Mouse (Mus musculus): ENCODE measurements at regions not wholly inside any gene's neighbourhood (a gene's known extent, or its start where the extent isn't known, plus 50 kb on each side); places are given as distances from the start of the nearest gene placed in this dataset.
A peak's percentile ranks its signal among the peaks of the same experiment; 100 is the strongest.

DNA sequence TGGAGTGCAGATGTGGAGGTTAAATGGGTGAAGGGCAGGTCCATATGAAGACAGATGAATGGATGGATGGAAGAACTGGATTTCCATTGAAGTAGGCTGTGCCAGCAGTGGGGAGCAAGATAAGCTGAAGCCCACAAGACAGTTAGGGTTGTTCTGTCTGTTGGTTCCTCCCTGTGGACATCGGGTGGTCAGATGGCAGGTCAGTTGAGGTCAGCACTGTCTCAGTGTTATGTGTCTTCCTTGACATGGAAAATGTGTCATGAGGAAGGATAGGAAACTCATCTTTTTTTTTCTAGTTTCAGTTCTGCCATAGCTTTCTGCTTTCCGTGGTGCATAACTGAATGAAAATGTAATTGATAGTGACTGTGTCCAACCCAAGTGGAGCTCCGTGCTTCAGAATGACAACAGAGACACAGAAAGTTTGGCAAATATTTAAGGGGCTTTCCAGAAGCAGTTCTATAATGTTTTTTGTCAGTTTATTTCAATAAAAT is 297.2 kb downstream of the Ankrd50 start:
- Histone ChIP-seq H3K9me3 (replicated peaks; ENCODE audit: control insufficient read depth, low read length) (no peaks in the 10 kb centered on the region), H3K4me2 (ENCODE audit: low read depth, low read length) (no peak overlapping the region), H3K27ac (ENCODE audit: low read length) (no peak overlapping the region), H3K36me3 (ENCODE audit: control insufficient read depth, insufficient read depth) (no peaks in the 10 kb centered on the region), H3K27me3 (ENCODE audit: control insufficient read depth, insufficient read depth, low read length) (no peaks in the 10 kb centered on the region), H3K4me3 (ENCODE audit: low read length) (no peak overlapping the region), H3K4me1 (ENCODE audit: control insufficient read depth, insufficient read depth, low read length) (no peaks in the 10 kb centered on the region), H3K9ac (ENCODE audit: low read length) (no peak overlapping the region)
- 81% methylated on average over 3 of the region's 3 CpGs for WGBS
- ATAC-seq (replicated peaks; ENCODE audit: extremely low read depth, insufficient read depth, low FRiP score), result no peak

DNA sequence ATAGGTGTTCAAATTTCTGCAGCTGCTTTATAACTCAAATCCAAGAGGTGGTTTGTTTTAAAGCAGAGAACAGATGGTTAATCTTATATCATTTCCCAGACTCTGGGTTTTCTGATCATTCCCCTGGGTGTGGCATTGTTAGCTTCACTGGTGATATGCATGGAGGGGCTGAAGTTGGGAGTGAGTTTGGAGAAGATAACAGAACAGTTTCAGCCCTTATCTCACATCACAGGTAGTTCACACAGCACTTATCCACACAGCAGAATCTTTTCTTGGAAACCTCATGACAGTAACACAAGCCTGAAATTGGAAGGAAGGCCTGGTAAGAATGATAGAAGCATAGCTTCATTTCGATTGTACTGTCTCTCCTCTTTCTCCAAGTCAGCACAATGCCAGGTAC is 298.1 kb downstream of the Ankrd50 start:
- H3K4me1 ChIP-seq (ENCODE audit: control insufficient read depth, insufficient read depth, low read length), result no peaks in the 10 kb centered on the region
- H3K9ac ChIP-seq (ENCODE audit: low read length), result no peak overlapping the region
- no peaks in the 10 kb centered on the region for H3K36me3 ChIP-seq (ENCODE audit: control insufficient read depth, insufficient read depth)
- H3K27ac ChIP-seq (ENCODE audit: low read length), result no peak overlapping the region
- H3K9me3 ChIP-seq (replicated peaks; ENCODE audit: control insufficient read depth, low read length), result no peaks in the 10 kb centered on the region
- no peak for ATAC-seq (replicated peaks; ENCODE audit: extremely low read depth, insufficient read depth, low FRiP score)
- 76% methylated on average over 1 of the region's 1 CpGs for whole genome bisulfite sequencing
- H3K4me3 ChIP-seq (ENCODE audit: low read length), result no peak overlapping the region
- H3K4me2 ChIP-seq (ENCODE audit: low read depth, low read length), result no peak overlapping the region
- H3K27me3 ChIP-seq (ENCODE audit: control insufficient read depth, insufficient read depth, low read length), result no peaks in the 10 kb centered on the region

- H3K9me3 ChIP-seq (replicated peaks; ENCODE audit: control insufficient read depth, low read length), result no peaks in the 10 kb centered on the region
- no peaks in the 10 kb centered on the region for H3K36me3 ChIP-seq (ENCODE audit: control insufficient read depth, insufficient read depth)
- no peaks in the 10 kb centered on the region for H3K4me1 ChIP-seq (ENCODE audit: control insufficient read depth, insufficient read depth, low read length)
- H3K27ac ChIP-seq (ENCODE audit: low read length), result no peak overlapping the region
- no peak for ATAC-seq (replicated peaks; ENCODE audit: extremely low read depth, insufficient read depth, low FRiP score)
- no peak overlapping the region for H3K9ac ChIP-seq (ENCODE audit: low read length)
- no peak overlapping the region for H3K4me3 ChIP-seq (ENCODE audit: low read length)
- no peaks in the 10 kb centered on the region for H3K27me3 ChIP-seq (ENCODE audit: control insufficient read depth, insufficient read depth, low read length)
- no peak overlapping the region for H3K4me2 ChIP-seq (ENCODE audit: low read depth, low read length)
These were observed 306.3 kb downstream of the Ankrd50 start for GRCm38 (mm10) chr3:38178295-38178694.

DNA sequence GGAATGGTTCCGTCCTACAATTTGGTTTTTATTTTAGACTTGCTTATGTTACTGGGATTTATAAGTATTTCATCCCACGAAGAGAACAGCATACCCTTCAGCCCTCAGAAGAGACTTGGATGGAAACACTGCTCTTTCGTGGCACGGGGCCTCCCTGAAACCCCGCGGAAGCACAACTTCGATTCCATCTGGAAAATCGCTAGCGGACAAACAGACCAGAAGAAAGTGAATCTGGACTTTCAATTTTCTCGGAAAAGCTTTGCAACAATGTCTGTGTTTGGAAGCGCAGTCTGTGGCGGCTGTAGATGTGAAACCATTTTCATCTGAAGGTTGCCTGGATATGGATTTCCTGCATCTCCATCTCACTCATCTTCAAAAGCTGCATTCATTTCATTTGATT is 308.7 kb downstream of the Ankrd50 start:
- 82% methylated on average over 12 of the region's 12 CpGs for WGBS
- no peak for ATAC-seq (replicated peaks; ENCODE audit: extremely low read depth, insufficient read depth, low FRiP score)
- H3K36me3 ChIP-seq (ENCODE audit: control insufficient read depth, insufficient read depth), result no peaks in the 10 kb centered on the region

GRCm38 (mm10) chr3:38174735-38175280 is 309.8 kb downstream of the Ankrd50 start:
- H3K4me1 ChIP-seq (ENCODE audit: control insufficient read depth, insufficient read depth, low read length), result no peaks in the 10 kb centered on the region
- H3K27ac ChIP-seq (ENCODE audit: low read length), result no peak overlapping the region
- H3K4me2 ChIP-seq (ENCODE audit: low read depth, low read length), result no peak overlapping the region
- H3K36me3 ChIP-seq (ENCODE audit: control insufficient read depth, insufficient read depth), result no peaks in the 10 kb centered on the region
- H3K9ac ChIP-seq (ENCODE audit: low read length), result no peak overlapping the region
- H3K27me3 ChIP-seq (ENCODE audit: control insufficient read depth, insufficient read depth, low read length), result no peaks in the 10 kb centered on the region
- no peak; the same call in 1 of the 2 replicates for ATAC-seq (replicated peaks; ENCODE audit: extremely low read depth, insufficient read depth, low FRiP score)
- no peak overlapping the region for H3K4me3 ChIP-seq (ENCODE audit: low read length)
- WGBS, result 59% methylated on average over 8 of the region's 8 CpGs
- H3K9me3 ChIP-seq (replicated peaks; ENCODE audit: control insufficient read depth, low read length), result no peaks in the 10 kb centered on the region

More for the DNA sequence above, 308.7 kb downstream of the Ankrd50 start:
- no peaks in the 10 kb centered on the region for H3K27me3 ChIP-seq (ENCODE audit: control insufficient read depth, insufficient read depth, low read length)
- H3K4me3 ChIP-seq (ENCODE audit: low read length), result no peak overlapping the region
- H3K9ac ChIP-seq (ENCODE audit: low read length), result no peak overlapping the region
- no peak overlapping the region for H3K27ac ChIP-seq (ENCODE audit: low read length)
- no peak overlapping the region for H3K4me2 ChIP-seq (ENCODE audit: low read depth, low read length)
- H3K4me1 ChIP-seq (ENCODE audit: control insufficient read depth, insufficient read depth, low read length), result no peaks in the 10 kb centered on the region
- no peaks in the 10 kb centered on the region for H3K9me3 ChIP-seq (replicated peaks; ENCODE audit: control insufficient read depth, low read length)

DNA sequence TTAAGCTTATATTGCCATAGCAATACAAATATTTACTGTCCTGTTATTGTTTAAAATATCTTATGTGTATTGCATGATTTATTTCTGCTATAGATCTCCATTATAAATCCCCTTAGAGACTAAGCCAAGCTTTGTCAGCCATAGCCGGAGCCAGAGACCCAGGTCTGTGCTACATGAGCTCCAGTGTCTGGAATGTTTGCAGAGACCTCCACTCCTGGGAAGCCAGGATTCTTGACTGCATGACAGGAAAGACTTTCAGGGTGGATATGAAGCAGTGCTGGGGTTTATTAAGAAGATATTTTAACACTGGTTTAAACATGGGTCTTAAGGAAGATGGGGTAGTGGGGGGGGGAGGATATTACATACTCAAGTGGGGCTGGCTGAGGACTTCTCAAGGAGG is 332.2 kb downstream of the Ankrd50 start:
- 52% methylated on average over 1 of the region's 1 CpGs for WGBS
- no peaks in the 10 kb centered on the region for H3K36me3 ChIP-seq (ENCODE audit: control insufficient read depth, insufficient read depth)
- H3K27me3 ChIP-seq (ENCODE audit: control insufficient read depth, insufficient read depth, low read length), result no peaks in the 10 kb centered on the region
- H3K9me3 ChIP-seq (replicated peaks; ENCODE audit: control insufficient read depth, low read length), result no peaks in the 10 kb centered on the region
- H3K4me1 ChIP-seq (ENCODE audit: control insufficient read depth, insufficient read depth, low read length), result no peaks in the 10 kb centered on the region
- no peak overlapping the region for H3K27ac ChIP-seq (ENCODE audit: low read length)
- H3K4me2 ChIP-seq (ENCODE audit: low read depth, low read length), result no peak overlapping the region
- no peak overlapping the region for H3K9ac ChIP-seq (ENCODE audit: low read length)
- no peak overlapping the region for H3K4me3 ChIP-seq (ENCODE audit: low read length)
- no peak for ATAC-seq (replicated peaks; ENCODE audit: extremely low read depth, insufficient read depth, low FRiP score)

DNA sequence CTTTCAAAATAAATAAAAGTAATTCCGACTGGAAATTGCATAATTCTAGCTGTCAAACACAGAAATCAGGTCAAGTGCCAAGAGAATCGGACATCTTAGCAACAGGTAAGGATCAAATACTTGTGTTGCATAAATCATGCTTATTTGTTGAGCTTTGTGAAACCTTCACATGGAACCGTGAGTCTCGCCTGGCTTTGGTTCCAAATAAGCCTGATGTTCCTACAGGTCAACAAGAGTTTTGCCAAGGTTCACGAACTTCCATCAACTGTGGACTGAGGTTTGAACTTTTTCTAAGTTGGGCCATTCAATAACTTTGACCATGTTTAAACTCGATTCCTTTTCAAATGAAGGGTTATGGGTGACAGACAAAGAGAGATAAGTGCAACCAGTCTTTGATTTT is 332.8 kb downstream of the Ankrd50 start:
- H3K4me3 ChIP-seq (ENCODE audit: low read length), result no peak overlapping the region
- H3K4me2 ChIP-seq (ENCODE audit: low read depth, low read length), result no peak overlapping the region
- no peaks in the 10 kb centered on the region for H3K9me3 ChIP-seq (replicated peaks; ENCODE audit: control insufficient read depth, low read length)
- H3K4me1 ChIP-seq (ENCODE audit: control insufficient read depth, insufficient read depth, low read length), result no peaks in the 10 kb centered on the region
- no peak overlapping the region for H3K27ac ChIP-seq (ENCODE audit: low read length)
- no peaks in the 10 kb centered on the region for H3K36me3 ChIP-seq (ENCODE audit: control insufficient read depth, insufficient read depth)
- WGBS, result 78% methylated on average over 6 of the region's 6 CpGs
- no peak for ATAC-seq (replicated peaks; ENCODE audit: extremely low read depth, insufficient read depth, low FRiP score)
- H3K9ac ChIP-seq (ENCODE audit: low read length), result no peak overlapping the region
- H3K27me3 ChIP-seq (ENCODE audit: control insufficient read depth, insufficient read depth, low read length), result no peaks in the 10 kb centered on the region

DNA sequence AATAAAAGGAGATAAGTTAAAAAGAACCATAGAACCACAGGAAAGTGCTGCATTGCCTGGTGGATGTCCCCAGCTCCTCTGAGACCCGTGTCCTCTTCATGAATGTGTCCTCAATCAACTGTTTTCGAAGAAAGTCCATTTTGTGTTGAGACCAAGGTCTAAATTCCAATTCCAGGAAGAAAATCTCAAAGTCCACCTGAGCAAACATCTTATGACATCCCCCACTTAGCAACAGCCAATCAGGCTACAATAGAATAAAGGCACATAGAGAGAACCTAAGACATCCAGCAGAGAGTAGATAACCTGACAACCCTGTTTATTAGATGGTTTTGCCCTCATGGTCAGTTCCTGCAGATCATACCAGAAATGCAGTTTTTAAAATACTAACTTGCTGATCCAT is 338.0 kb downstream of the Ankrd50 start:
- no peak overlapping the region for H3K4me3 ChIP-seq (ENCODE audit: low read length)
- peaks cover 17% of the 10 kb centered on the region for H3K4me1 ChIP-seq (ENCODE audit: control insufficient read depth, insufficient read depth, low read length)
- H3K27me3 ChIP-seq (ENCODE audit: control insufficient read depth, insufficient read depth, low read length), result no peaks in the 10 kb centered on the region
- H3K9me3 ChIP-seq (replicated peaks; ENCODE audit: control insufficient read depth, low read length), result no peaks in the 10 kb centered on the region
- H3K9ac ChIP-seq (ENCODE audit: low read length), result no peak overlapping the region
- WGBS, result 82% methylated on average over 2 of the region's 2 CpGs
- no peaks in the 10 kb centered on the region for H3K36me3 ChIP-seq (ENCODE audit: control insufficient read depth, insufficient read depth)
- ATAC-seq (replicated peaks; ENCODE audit: extremely low read depth, insufficient read depth, low FRiP score), result no peak
- H3K4me2 ChIP-seq (ENCODE audit: low read depth, low read length), result no peak overlapping the region
- no peak overlapping the region for H3K27ac ChIP-seq (ENCODE audit: low read length)

DNA sequence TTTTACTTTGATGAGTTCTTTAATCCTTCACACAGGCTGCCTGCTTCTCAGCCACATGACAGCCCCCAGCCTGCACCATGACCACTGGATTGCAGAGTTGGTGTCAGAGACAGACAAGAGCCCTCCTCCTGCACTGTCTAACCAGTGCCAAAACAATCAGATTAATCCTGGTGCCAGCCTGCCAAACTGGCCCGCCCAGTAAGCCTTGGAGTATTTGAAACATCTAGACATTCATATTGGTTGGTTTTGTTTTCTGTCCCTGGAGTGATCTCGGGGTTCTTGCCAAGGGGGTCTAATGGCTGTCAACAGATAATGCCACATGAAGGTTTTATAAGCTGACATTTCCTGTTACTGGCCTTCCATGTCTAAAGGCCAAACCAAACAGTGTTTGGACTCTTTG is 339.2 kb downstream of the Ankrd50 start:
- ATAC-seq (replicated peaks; ENCODE audit: extremely low read depth, insufficient read depth, low FRiP score), result peak; percentile 55; the same call in 1 of the 2 replicates
- peaks cover 17% of the 10 kb centered on the region for H3K4me1 ChIP-seq (ENCODE audit: control insufficient read depth, insufficient read depth, low read length)
- no peak overlapping the region for H3K4me3 ChIP-seq (ENCODE audit: low read length)
- H3K36me3 ChIP-seq (ENCODE audit: control insufficient read depth, insufficient read depth), result no peaks in the 10 kb centered on the region
- WGBS, result 54% methylated on average over 2 of the region's 2 CpGs
- H3K27ac ChIP-seq (ENCODE audit: low read length), result no peak overlapping the region
- H3K27me3 ChIP-seq (ENCODE audit: control insufficient read depth, insufficient read depth, low read length), result no peaks in the 10 kb centered on the region
- H3K4me2 ChIP-seq (ENCODE audit: low read depth, low read length), result no peak overlapping the region
- H3K9me3 ChIP-seq (replicated peaks; ENCODE audit: control insufficient read depth, low read length), result no peaks in the 10 kb centered on the region
- H3K9ac ChIP-seq (ENCODE audit: low read length), result no peak overlapping the region
